Mouse (Mus musculus) kidney, adult 8-10 months (tissue): ENCODE measurements around the gene Rps2.
"Not testable (repeated sequence)": the region's sequence is repeated elsewhere in the genome, so short reads cannot be mapped to it uniquely, and the experiment has no call there.

Experiments used
- DNase-seq, 2 experiments: peaks; one replicate each; pipeline ENCODE4 v3.0.0; 2022

The Rps2 gene

DNA sequence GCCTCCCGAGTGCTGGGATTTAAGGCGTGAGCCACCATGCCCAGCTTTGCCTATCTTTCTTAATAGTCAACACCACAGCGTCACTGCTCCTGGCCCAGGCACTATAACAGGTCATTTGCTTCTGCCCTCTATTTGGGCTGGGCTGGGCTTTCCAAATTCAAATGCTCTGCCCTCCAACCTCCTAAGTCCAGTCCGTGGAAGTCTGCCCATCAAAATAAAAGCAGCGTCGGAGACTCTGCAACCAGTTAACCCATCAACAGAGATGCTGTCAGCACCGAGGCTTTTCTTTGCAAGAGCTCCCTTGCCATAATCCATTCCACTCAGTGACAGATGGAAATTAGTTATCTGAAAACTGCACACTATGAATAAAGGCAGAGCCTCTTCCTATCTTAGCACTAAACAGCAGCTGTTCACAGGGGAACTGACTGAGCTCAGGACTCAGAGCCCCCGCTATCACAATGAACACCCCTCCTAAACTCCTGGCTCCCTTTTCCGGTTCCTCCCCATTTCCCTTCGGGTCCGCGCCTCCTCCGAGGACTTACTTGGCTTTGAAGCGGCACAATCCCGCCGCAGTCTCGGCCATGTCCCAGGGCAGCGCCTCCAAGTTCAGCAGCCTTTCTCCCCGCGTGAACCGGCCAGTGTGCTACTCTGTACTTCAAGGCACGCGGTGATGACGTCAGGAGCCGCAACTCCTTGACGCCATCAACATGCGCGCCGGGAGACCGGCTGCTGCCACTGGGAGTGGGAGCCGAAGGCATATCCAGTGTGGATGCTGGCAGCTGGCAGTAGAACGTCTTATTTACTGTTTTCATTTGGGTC, 10.7 kb upstream of the Rps2 start, which contains the start of gene Tbl3:
Gene Tbl3 (minus strand): TSS at position 679 of the 819 bp plus-strand sequence.
- DNase-seq, result peak; percentile 88 to 94

DNA sequence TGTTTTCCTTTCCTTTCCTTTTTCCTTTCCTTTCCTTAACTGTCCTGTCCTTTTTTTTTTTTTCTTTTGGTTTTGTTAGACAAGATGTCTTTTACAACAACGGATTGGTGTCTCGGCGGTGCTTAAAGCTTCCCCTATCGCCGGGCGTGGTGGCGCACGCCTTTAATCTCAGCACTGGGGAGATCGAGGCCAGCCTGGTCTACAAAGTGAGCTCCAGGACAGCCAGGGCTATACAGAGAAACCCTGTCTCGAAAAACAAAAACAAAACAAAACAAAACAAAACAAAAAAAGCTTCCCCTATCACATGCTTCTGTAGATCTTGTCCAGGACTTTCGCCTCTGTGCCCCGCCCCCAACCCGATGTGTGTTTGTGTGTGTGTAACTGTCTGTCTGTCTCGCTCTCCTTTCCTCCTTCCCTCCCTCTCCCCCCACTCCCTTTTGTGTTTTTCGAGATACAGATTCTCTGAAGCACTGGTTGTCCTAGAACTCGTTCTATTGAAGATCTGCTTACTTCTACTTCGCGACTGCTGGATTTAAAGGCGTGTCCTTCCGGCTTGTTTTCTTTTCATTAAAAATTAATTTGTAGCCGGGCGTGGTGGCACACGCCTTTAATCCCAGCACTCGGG, 10.0 kb upstream of the Rps2 start:
- DNase-seq, result no peak

DNA sequence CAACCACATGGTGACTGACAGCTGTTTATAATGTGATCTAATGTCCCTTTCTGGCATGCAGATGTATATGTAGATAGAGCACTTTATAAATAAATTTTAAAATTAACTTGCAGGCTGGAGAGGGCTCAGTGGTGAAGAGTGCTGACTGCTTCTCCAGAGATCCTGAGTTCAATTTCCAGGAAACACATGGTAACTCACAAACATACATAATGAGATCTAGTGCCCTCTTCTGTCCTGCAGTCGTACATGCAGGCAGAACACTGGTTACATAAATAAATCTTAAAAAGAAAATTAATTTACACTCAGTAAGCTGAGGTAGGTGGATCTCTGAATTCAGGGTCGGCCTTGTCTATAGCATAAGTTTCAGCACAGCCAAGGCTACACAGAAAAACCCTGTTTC, 9.3 kb upstream of the Rps2 start:
- DNase-seq, result no peak

DNA sequence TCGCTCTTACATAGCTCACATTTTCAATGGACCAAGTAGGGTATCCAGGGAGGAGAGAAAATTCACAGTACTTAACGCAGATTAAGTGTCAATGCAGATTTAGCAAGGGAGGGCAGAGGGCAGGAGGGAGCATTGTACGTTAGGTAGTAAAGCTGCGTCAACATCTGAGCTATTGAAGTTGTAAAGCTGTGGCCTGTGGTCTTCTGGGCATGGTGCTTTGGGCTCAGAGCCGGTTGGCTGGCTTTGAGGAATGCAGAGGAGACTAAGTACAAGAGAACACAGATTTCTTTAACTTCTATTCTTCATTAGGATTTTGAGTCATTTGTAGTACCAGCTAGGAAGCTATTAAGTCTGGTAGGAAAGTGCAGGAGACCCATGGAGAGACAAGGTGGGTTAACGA, 2.4 kb upstream of the Rps2 start:
- no peak for DNase-seq

DNA sequence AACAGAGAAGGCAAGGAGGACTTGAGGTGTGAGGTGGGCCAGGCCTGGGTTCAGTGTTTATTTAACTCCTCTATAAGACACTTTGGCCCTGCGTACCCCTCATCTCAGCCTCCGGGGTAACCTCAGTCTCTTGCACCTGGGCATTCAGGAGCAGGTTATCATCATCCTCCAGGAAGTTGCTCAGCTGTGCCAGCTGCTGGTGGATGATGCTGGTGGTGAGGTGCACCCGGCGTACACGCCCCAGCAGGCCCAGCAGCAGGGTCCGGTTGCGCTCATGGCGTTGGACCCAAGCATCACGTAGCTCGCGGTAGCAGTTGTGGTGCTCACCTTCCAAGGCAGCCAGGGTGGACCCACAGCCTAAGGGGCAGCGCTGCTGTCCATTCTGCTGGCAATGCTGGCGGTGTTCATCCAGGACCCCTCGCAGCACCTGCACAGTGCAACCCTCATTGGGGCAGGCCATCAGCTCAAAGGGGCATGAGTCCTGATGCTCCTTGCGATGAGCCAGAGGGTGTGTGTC, 1.7 kb upstream of the Rps2 start:
- DNase-seq, result no peak

DNA sequence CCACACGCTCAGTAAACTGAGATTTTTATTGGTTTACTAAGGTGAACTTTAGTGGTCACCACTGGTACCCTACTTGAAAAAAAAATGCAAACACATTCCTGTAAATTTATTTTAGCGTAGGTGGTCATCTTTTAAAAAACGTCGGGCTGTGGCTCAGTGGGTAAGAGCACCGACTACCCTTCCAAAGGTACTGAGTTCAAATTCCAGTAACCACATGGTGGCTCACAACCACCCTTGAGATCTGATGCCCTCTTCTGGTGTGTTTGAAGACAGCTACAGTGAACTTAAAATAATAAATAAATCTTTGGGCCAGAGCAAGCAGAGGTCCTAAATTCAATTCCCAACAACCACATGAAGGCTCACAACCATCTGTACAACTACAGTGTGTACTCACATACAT, 1.0 kb downstream of the Rps2 start:
- not testable (repeated sequence) for DNase-seq

DNA sequence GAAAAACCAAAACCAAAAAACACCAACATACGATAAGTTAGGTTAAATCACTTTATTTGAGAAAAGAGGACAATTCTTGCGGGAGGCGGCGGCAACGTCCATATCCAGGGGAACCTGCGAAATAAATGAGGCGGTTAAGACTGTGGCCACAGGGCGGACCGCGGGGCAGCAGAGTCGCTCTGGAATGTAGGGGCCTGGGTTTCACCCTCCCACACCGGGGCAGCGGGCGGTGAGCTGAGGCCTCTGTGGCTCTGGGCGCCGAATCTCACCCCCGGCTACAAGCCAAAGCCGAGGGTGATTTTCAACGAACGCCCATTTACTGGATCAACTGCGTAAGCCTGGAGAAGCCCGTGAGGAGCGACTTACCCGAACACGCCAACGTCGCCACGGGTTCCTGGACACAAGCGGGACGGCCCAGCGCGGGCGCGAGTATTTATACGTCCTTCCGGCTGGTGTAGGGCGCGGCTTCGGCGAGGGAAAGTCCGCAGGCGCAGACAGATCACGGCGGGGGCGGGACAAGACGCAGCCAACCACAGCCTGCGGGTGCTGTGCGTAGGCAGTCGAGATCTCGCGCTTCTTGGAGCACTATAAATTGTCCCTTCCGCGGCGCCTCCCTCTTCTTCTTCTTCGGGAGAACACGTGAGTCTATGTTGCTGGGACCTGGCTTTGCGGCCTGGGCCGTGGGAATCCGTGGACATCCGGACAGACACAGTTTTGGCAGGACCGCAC, 1.7 kb downstream of the Rps2 start:
- DNase-seq, result peak; percentile 98 to 99

DNA sequence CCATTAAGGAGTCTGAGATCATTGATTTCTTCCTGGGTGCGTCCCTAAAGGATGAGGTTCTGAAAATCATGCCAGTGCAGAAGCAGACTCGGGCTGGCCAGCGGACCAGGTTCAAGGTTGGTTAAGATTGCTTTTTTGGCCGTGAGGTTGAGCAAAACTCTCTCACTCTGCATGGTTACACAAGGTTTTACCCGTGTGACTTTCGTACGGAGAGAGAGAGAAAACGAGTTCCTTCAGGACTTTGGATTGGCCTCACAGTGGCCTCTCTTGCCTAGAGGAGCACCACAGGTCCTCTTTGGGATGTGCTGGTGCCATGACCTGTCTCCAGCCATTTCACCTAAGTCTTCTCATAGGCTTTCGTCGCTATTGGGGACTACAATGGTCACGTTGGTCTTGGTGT, 2.7 kb downstream of the Rps2 start:
- not testable (repeated sequence) for DNase-seq

DNA sequence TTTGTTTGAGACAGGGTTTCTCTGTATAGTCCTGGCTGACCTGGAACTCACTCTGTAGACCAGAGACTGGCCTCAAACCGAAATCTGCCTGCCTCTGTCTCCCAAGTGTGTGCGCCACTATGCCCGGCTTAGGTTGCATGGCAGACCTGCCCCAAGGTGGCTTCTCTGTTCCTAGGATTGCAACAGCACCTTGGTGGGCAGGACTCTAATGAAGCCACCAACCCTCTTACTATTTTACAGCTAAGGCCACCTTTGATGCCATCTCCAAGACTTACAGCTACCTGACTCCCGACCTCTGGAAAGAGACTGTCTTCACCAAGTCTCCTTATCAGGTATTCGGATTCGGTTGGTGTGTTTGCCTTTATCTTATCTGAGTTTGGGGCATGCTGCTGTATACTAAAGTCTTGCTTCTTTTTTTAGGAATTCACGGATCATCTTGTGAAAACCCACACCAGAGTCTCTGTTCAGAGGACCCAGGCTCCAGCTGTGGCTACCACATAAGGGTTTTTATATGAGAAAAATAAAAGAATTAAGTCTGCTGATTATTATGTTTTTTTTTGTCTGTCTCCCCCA, 3.6 kb downstream of the Rps2 start:
- not testable (repeated sequence) for DNase-seq

DNA sequence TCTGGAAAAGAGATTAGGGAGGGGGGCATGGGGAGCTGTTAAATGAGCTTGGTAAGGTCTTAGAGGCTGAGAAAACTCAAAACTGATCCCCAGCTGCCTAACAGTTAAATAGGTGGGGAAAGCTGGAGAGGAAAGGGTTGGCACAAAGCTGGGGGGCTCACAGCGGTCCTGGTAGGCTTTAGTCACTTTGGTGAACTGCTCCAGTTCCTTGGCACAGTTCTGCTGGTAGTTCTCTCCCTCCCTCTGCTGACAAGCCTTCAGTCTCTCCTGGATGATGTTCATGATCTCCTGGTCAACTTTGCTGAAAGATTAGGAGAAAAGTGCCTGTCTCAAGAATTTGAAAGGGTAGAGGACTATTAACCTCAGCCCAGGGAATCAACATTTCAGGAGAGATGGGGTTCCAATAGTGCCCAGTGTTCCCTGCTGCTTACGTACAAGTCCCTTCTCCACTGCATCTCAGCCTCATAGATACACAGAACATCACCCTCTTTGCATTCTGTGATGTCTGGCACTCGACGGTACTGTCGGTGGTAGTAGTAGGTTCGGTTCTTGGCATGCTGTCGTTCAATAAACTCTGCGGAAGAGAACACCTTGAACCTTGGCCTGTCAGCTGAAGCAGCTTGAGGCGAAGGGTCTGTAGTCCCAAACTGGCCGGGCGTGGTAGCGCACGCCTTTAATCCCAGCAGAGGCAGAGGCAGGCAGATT, 4.5 kb downstream of the Rps2 start:
- DNase-seq, result no peak

DNA sequence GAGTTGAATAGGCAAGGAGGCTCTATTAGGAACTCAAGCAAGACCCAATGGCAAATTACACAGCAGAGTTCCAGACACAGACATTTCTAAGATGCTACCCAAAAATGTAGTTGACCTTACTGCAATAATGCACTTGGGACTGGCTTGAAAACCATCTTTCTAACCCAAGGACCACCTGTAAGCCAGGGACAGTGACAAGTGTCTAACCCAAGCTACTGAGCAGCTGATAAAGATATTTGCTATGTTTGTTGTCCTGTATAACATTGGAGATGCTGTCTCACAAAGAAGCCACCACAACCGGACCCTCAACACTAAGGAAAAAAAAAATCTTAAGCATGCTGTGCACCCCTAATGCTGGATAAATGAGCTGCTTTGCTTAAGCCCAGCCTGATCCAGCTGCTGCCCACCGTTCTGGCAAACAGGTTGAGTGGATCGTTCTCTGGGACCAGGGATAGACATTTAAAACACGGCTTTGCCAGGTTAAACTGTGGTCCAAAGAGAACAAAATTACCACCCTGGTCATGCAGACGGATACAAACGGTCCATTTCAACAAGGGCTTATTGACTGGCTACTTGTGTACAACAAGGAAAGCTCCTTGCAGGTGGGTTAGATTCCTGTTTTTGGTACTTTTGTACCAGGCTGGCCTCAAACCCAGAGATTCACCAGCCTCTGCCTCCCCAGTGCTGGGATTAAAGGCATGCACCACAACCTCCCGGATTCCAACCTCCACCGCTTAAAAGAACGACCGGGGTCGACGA, 5.4 kb downstream of the Rps2 start:
- DNase-seq, result no peak

DNA sequence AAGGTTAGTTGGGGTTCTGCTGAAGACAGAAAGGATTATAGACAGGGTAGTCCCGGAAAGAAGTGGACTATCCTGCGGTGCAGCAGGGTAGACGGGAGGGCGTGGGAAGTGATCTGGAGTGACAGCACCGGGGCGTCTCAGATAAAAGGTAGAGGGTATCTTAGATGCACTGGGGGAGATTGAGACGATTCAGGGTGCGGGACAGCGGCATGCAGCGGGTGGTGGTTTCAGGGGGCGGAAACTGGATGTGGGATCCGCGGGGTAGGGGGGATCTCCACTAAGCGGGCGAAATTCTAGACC, 5.9 kb downstream of the Rps2 start:
- DNase-seq, result no peak

DNA sequence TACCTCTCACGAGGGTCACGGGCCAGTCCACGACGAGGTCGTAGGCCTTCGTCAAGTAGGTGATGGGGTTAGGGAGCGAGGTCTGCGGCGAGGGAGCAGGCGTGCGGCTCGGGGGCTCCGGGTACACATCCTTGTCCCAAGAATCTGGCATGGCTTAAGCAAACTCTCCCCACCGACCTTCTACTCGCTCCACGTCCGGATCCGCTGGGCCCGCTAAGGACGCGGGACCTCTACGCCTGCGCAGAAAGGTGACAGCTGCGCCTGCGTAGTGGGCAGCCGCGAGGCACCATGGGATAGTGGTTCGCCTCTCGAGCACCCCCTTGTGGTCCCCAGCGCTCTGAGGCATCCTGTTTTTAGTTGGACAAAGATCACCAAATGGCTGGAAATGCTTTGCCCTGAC, 6.3 kb downstream of the Rps2 start, which contains the start of gene Ndufb10:
Gene Ndufb10 (minus strand): TSS at position 295 of the 400 bp plus-strand sequence.
- DNase-seq, result peak; percentile 95 to 98

DNA sequence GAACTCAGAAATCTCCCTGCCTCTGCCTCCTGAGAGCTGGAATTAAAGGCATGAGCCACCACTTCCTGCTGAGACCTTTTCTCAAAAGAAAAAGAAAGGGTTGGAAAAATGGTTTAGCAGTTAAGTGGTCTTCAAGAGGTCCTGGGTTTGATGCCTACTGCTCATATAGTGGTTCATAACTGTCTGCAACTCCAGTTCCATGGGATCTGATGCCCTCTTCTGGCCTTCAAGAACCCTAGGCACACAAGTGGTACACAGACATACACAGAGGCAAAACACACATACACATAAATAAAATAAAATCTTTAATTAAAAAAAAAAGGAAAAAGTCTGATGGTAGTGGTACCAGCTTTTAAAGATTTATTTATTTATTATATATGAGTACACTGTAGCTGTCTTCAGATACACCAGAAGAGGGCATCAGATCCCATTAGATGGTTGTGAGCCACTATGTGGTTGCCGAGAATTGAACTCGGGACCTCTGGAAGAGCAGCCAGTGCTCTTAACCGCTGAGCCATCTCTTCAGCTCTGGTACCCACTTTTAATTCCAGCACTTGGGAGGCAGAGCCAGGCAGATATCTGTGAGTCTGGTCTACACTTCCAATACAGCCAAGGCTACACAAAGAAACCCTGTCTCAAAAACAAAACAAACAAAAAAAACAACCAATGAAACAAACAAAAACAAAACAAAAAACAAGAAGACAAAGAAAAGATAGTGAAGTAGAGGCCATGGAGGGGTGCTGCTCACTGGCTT, 7.9 kb downstream of the Rps2 start:
- no peak for DNase-seq

DNA sequence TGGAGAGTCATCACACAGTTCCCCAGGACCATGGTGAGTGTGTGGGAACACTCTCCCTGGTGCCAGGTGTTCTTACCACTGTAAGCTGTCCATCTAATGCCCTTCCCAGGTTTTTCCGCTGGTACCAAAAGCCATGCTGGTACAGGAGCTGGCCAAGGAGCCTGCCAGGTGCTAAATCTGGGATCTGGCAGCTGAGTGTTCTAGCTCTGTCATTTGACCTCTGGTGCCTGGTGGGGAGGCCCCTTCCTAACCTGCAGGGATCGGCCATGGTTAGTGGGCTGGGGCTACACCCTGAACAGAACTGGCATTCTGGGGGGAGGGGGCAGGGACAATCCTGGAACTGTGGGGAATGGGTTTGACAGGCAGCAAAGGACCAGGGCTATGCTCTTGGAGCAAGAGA, 9.7 kb downstream of the Rps2 start, which contains the start of gene Rpl3l:
Gene Rpl3l (plus strand): TSS at position 203 of the 400 bp plus-strand sequence.
- no peak for DNase-seq

DNA sequence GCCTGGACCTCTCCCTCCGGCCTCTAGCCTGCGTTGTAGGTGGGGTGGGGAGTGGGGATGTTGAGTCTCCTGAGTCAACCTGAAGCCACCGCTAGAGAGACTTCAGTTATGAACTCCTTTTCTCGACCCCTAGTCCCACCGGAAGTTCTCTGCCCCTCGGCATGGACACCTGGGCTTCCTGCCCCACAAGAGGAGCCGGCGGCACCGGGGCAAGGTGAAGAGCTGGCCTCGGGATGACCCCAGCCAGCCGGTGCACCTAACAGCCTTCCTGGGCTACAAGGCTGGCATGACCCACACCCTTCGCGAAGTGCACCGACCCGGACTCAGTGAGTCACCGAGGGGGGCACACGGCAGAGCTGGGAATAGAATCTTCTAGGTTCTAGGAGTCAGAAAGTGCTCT, 10.3 kb downstream of the Rps2 start:
- DNase-seq, result no peak

DNA sequence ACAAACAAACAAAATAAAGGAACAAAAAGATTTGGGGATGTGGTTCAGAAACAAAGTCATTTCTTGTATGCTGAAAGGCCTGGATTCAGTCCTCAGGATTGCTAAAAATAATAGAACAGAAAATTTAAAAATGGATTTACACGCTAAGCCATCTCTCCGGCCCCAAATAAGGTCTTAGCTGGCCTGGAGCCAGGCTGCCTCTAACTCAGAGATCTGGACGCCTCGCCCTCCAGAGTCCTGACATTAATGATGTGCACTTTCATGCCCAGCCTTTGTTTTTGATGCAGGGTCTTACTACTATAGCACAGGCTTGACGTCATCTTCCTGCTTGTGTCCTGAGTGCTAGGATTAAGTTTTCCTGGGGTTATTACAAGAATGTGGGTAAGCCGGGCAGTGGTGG, 11.2 kb downstream of the Rps2 start:
- DNase-seq, result no peak

DNA sequence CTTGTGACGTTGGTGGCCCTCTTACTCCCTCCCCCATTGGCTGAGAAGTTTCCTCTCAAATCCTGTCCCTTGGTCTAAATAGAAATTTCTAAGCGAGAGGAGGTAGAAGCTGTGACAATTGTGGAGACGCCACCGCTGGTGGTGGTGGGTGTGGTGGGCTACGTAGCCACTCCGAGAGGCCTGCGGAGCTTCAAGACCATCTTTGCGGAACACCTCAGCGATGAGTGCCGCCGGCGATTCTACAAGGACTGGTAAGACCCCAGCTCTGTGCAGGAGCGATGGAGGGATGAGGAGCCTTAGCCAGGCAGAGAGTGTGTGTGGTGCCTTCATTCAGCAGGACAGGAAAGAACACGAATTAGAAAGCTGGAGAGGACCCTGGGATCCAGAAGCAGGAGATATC, 12.9 kb downstream of the Rps2 start:
- no peak for DNase-seq

DNA sequence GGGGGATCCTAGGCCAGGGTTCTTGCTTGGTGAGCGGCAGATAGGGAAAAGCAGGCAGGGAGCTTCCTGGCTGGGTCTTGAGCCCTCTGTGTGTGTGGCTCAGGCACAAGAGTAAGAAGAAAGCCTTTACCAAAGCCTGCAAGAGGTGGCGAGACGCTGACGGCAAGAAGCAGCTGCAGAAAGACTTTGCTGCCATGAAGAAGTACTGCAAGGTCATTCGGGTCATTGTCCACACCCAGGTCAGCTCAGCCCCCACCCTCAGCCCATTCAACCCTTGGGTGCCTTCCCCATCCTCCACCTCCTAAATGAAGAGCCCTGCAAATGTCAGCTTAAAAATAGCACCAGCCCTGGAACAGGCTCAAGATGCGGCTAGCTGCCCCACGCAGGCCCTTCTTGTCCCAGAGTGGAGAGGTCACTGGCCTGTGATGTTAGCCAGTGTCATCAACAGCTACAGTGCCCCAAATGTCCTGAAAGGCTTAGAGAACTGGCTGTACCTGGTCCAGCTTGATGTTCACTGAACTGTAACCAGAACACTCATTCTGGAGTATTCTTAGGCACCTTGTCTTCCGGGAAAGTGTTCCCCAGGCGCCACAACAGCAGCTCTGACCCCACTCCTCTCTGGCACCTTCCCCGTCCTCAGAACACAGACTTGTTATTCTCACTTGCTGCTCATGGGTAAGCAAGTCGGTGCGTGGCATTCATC, 14.5 kb downstream of the Rps2 start:
- DNase-seq, result peak in 1 of 2 experiments; percentile 49

DNA sequence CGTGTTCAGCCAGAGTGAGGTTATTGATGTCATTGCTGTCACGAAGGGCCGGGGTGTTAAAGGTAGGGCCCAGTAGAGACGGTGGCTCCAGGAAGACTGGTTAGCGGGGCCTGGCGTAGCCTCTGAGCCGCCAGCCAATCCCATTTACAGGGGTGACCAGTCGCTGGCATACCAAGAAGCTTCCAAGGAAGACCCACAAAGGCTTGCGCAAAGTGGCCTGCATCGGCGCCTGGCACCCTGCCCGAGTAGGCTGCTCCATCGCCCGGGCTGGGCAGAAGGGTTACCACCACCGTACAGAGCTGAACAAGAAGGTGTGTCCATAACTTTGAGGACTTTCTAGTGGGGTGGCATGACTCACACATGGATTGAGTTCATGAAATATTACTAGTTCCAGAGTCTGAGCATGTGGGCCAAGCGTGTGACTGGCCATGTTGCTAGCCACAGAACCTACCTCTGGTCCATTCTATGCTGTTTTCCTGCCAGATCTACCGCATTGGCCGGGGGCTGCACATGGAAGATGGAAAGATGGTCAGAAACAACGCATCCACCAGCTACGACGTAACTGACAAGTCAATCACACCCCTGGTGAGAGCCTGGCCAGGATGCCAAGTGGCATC, 15.6 kb downstream of the Rps2 start:
- no peak for DNase-seq
